In genomic region chr16:13754400-13755190, GRCm38 (mm10) we compare ENCODE assay signal across 8 mouse cellular contexts. TPM values are rescaled to one million over a fixed set of nuclear protein-coding genes. Genes with fewer than 3 reads are reported as not detected.
DNase-seq lines count a peak whose midpoint lies in the region; ATAC-seq lines count a peak whose summit lies in the region.

No protein-coding gene starts in this region.

- peaks cover 9% of the 10 kb centered on the region for H3K4me1 ChIP-seq in forebrain, embryonic 10.5 days
- H3K4me1 ChIP-seq in heart, embryonic 15.5 days (replicated peaks), result peaks cover 6% of the 10 kb centered on the region
- H3K4me1 ChIP-seq in liver, embryonic 12.5 days, result peaks cover 10% of the 10 kb centered on the region

- H3K4me3 ChIP-seq in forebrain, embryonic 10.5 days, result peak overlapping the region; percentile 61
- peak overlapping the region; percentile 83 for H3K4me3 ChIP-seq in heart, embryonic 15.5 days
- H3K4me3 ChIP-seq in liver, embryonic 12.5 days, result peak overlapping the region; percentile 67

- H3K27me3 ChIP-seq in forebrain, embryonic 10.5 days (ENCODE audit: poor library complexity, severe bottlenecking), result peaks cover 14% of the 10 kb centered on the region
- no peaks in the 10 kb centered on the region for H3K27me3 ChIP-seq in heart, embryonic 15.5 days
- peaks cover 17% of the 10 kb centered on the region for H3K27me3 ChIP-seq in liver, embryonic 12.5 days (replicated peaks)
- no peaks in the 10 kb centered on the region for H3K27me3 ChIP-seq in splenic B cell, adult 2 months (ENCODE audit: control insufficient read depth, insufficient read depth, low read length, poor library complexity, severe bottlenecking)

- ATAC-seq in CD4-positive, CD25-positive, alpha-beta regulatory T cell, adult 4 months, result peak; percentile 97
- ATAC-seq in heart, embryonic 15.5 days (replicated peaks; ENCODE audit: insufficient number of reproducible peaks, insufficient read depth, low FRiP score, low read depth), result peak; percentile 95
- ATAC-seq in liver, embryonic 12.5 days, result peak; percentile 96

- H3K9ac ChIP-seq in heart, embryonic 15.5 days, result peak overlapping the region; percentile 67
- peak overlapping the region; percentile 64 for H3K9ac ChIP-seq in liver, embryonic 12.5 days

- peak overlapping the region; percentile 99 for H3K4me2 ChIP-seq in heart, embryonic 15.5 days
- peak overlapping the region; percentile 95 for H3K4me2 ChIP-seq in liver, embryonic 12.5 days

- under 1% methylated on average over 65 of the region's 65 CpGs for WGBS in forebrain, embryonic 10.5 days
- whole genome bisulfite sequencing in heart, embryonic 15.5 days, result under 1% methylated on average over 65 of the region's 65 CpGs
- WGBS in liver, embryonic 12.5 days (ENCODE audit: insufficient replicate concordance), result under 1% methylated on average over 65 of the region's 65 CpGs

- peak overlapping the region; percentile 81 for H3K27ac ChIP-seq in forebrain, embryonic 10.5 days
- H3K27ac ChIP-seq in heart, embryonic 15.5 days, result no peak overlapping the region
- no peak overlapping the region for H3K27ac ChIP-seq in liver, embryonic 12.5 days

- no peaks in the 10 kb centered on the region for H3K9me3 ChIP-seq in forebrain, embryonic 10.5 days
- H3K9me3 ChIP-seq in heart, embryonic 15.5 days (replicated peaks), result no peaks in the 10 kb centered on the region
- H3K9me3 ChIP-seq in liver, embryonic 12.5 days (replicated peaks), result no peaks in the 10 kb centered on the region

- peak; percentile 92 for DNase-seq in c-Kit-positive CD71-negative TER-119-negative erythroid progenitor cells, embryonic 14.5 days (ENCODE audit: low read depth)
- DNase-seq in forebrain, embryonic 10.5 days (ENCODE audit: extremely low spot score, low spot score), result peak; percentile 96
- DNase-seq in kidney, postnatal 14 days, result peak; percentile 97
- peak; percentile 95 for DNase-seq in naive thymus-derived CD4-positive, alpha-beta T cell, adult 2 months (ENCODE audit: low read depth)
- peak; percentile 91 for DNase-seq in splenic B cell, adult 2 months (ENCODE audit: low read depth, low spot score)

- no peaks in the 10 kb centered on the region for H3K36me3 ChIP-seq in forebrain, embryonic 10.5 days (replicated peaks)
- H3K36me3 ChIP-seq in heart, embryonic 15.5 days, result no peaks in the 10 kb centered on the region
- no peaks in the 10 kb centered on the region for H3K36me3 ChIP-seq in liver, embryonic 12.5 days
- H3K36me3 ChIP-seq in splenic B cell, adult 2 months (ENCODE audit: control insufficient read depth, insufficient read depth, low read length, poor library complexity, severe bottlenecking), result no peaks in the 10 kb centered on the region

RNA-seq across cellular contexts. Expression of gene Pla2g10, which starts 23.8 kb away (rescaled TPM):
- not detected for polyA plus RNA-seq in CD4-positive, CD25-positive, alpha-beta regulatory T cell, adult 4 months (2017; shearing (Covaris generic))
- 0.44 TPM in 1 of 2 replicates, not detected in the other for polyA plus RNA-seq in forebrain, embryonic 10.5 days (2016; fragmentation: Nextera tagmentation; extraction: Ambion mirVana)
- 0.18 and 0.68 TPM in 2 replicates for polyA plus RNA-seq in heart, embryonic 15.5 days (2015; fragmentation: Nextera tagmentation; extraction: Ambion mirVana)
- 0.24 and 0.36 TPM in 2 replicates for polyA plus RNA-seq in liver, embryonic 12.5 days (2016; fragmentation: Nextera tagmentation; extraction: Ambion mirVana)

RNA-seq across cellular contexts. Expression of gene Rrn3, which starts 25.9 kb away (rescaled TPM):
- 10 to 100 TPM; 54.1 to 65.3 TPM for polyA plus RNA-seq in CD4-positive, CD25-positive, alpha-beta regulatory T cell, adult 4 months (2017; shearing (Covaris generic))
- 96.1 and 96.2 TPM in 2 replicates for polyA plus RNA-seq in forebrain, embryonic 10.5 days (2016; fragmentation: Nextera tagmentation; extraction: Ambion mirVana)
- 47.0 and 50.1 TPM in 2 replicates for polyA plus RNA-seq in heart, embryonic 15.5 days (2015; fragmentation: Nextera tagmentation; extraction: Ambion mirVana)
- 48.7 and 49.8 TPM in 2 replicates for polyA plus RNA-seq in liver, embryonic 12.5 days (2016; fragmentation: Nextera tagmentation; extraction: Ambion mirVana)
